Mouse (Mus musculus): Measurements from ENCODE around the gene Nkx1-2.

- no peak for TF ChIP-seq CTCF (conservative IDR thresholded peaks at IDR 0.05; ENCODE audit: low read length)
- TF ChIP-seq NANOG (IDR thresholded peaks at IDR 0.05; ENCODE audit: borderline replicate concordance, low read length) = no peak
- no peak for TF ChIP-seq POU5F1 (IDR thresholded peaks at IDR 0.05; ENCODE audit: borderline replicate concordance, low read length)
These were observed 5.7 kb downstream of the Nkx1-2 start for GRCm38 (mm10) chr7:132593762-132594161.
